Mouse (Mus musculus) liver, postnatal 0 days (tissue): ENCODE results near the gene Rbsn. TPM values are rescaled to one million over a fixed set of nuclear protein-coding genes. Genes with fewer than 3 reads are reported as not detected.
A peak's percentile ranks its signal among the peaks of the same experiment; 100 is the strongest.

ENCODE experiments used
- ATAC-seq: fragments of 200-750 bp; cut with Nextera tagmentation; 2 replicates; pipeline ENCODE4 v1.8.0; 2017; ENCODE audit warnings: mild to moderate bottlenecking, moderate library complexity
- DNase-seq: peaks from one replicate; pipeline ENCODE4 v3.0.0-alpha.2; 2016
- H3K27ac ChIP-seq: fragments of 300-500 bp; sonication (generic); 2 replicates; pipeline ENCODE4 v1.5.1; 2014; ENCODE audit warnings: antibody characterized with exemption, moderate library complexity, mild to moderate bottlenecking, low read depth
- H3K27me3 ChIP-seq: fragments of 300-500 bp; sonication (generic); 2 replicates; pipeline ENCODE4 v1.6.1; 2014; ENCODE audit warnings: low read length, control low read depth, mixed read lengths; ENCODE audit not compliant: insufficient read depth
- H3K36me3 ChIP-seq: fragments of 300-500 bp; sonication (generic); replicated peaks from 2 replicates; pipeline ENCODE4 v1.6.1; 2014; ENCODE audit warnings: mild to moderate bottlenecking, control low read depth, low read length, moderate library complexity, mixed read lengths; ENCODE audit not compliant: insufficient read depth
- H3K4me1 ChIP-seq: fragments of 300-500 bp; sonication (generic); 2 replicates; pipeline ENCODE4 v1.6.1; 2014; ENCODE audit warnings: antibody characterized with exemption, mild to moderate bottlenecking, control low read depth; ENCODE audit not compliant: insufficient read depth
- H3K4me2 ChIP-seq: fragments of 300-500 bp; sonication (generic); 2 replicates; pipeline ENCODE4 v1.6.1; 2014; ENCODE audit warnings: low read depth, mild to moderate bottlenecking, low read length, moderate library complexity, mixed read lengths
- H3K4me3 ChIP-seq: fragments of 300-500 bp; sonication (generic); 2 replicates; pipeline ENCODE4 v1.5.1; 2014; ENCODE audit warnings: low read depth, low read length
- H3K9ac ChIP-seq: fragments of 300-500 bp; sonication (generic); replicated peaks from 2 replicates; pipeline ENCODE4 v1.6.1; 2014; ENCODE audit warnings: mild to moderate bottlenecking, moderate library complexity
- H3K9me3 ChIP-seq: fragments of 300-500 bp; sonication (generic); 2 replicates; pipeline ENCODE4 v1.6.1; 2016; ENCODE audit warnings: mild to moderate bottlenecking, control low read depth, low read length, mixed read lengths
- CTCF ChIP-seq: sonication (generic); IDR thresholded peaks from 2 replicates; pipeline ENCODE4 v1.5.1; 2016; ENCODE audit warnings: antibody characterized with exemption, low read depth
- EP300 ChIP-seq: IDR thresholded peaks from 2 replicates; pipeline ENCODE4 v1.6.1; 2016; ENCODE audit warnings: antibody characterized with exemption, low read depth, mild to moderate bottlenecking
- WGBS: fragments of 180-500 bp; shearing (Covaris S2); extraction: QIAGEN DNeasy Blood & Tissue Kit; methylation state at CpG from one replicate; pipeline ENCODE4 v1.1.7; 2014; ENCODE audit not compliant: insufficient replicate concordance; 5-methylcytosine and 5-hydroxymethylcytosine counted together
- polyA plus RNA-seq: library from polyadenylated mRNA; unstranded; fragments of >200 nt; fragmentation: Nextera tagmentation; extraction: Ambion mirVana; gene quantifications from 2 replicates; pipeline ENCODE4 v1.2.1, GENCODE M21; 2015

The Rbsn gene
- polyA plus RNA-seq = 4.4 and 6.2 TPM in 2 replicates

GRCm38 (mm10) chr6:92214773-92215449 lies at the start of gene Rbsn:
Rbsn (minus strand) TSS chr6:92214925.
- Histone ChIP-seq H3K4me1 (peaks cover 10% of the 10 kb centered on the region), H3K36me3 (no peaks in the 10 kb centered on the region), H3K9me3 (no peaks in the 10 kb centered on the region), H3K9ac (peak within 1 kb of the TSS; percentile 97), H3K4me2 (peak within 1 kb of the TSS; percentile 98), H3K27ac (peak within 1 kb of the TSS; percentile 58), H3K4me3 (peak within 1 kb of the TSS; percentile 95), H3K27me3 (no peaks in the 10 kb centered on the region)
- TF ChIP-seq EP300 = no peak
- TF ChIP-seq CTCF = peak; percentile 7; the same call in 1 of the 2 replicates
- DNase-seq = peak; percentile 93
- 11% methylated on average over 35 of the region's 35 CpGs for WGBS
- peak; percentile 97 for ATAC-seq

GRCm38 (mm10) chr6:92261162-92261843 lies 46.6 kb upstream of the Rbsn start:
- H3K4me1 ChIP-seq = no peaks in the 10 kb centered on the region
- TF ChIP-seq CTCF = no peak
- H3K4me2 ChIP-seq = no peak overlapping the region
- H3K4me3 ChIP-seq = no peak overlapping the region
- ATAC-seq (no peak), DNase-seq (no peak)
- no peaks in the 10 kb centered on the region for H3K9me3 ChIP-seq
- H3K27me3 ChIP-seq = no peaks in the 10 kb centered on the region
- WGBS = 64% methylated on average over 4 of the region's 4 CpGs
- no peaks in the 10 kb centered on the region for H3K36me3 ChIP-seq
- H3K27ac ChIP-seq = no peak overlapping the region
- H3K9ac ChIP-seq = no peak overlapping the region

GRCm38 (mm10) chr6:92255346-92255745 lies 40.6 kb upstream of the Rbsn start:
- H3K4me1 ChIP-seq = no peaks in the 10 kb centered on the region
- no peak for DNase-seq
- H3K27me3 ChIP-seq = no peaks in the 10 kb centered on the region
- no peak overlapping the region for H3K4me2 ChIP-seq
- no peaks in the 10 kb centered on the region for H3K9me3 ChIP-seq
- no peak for TF ChIP-seq CTCF
- no peak for TF ChIP-seq EP300
- no peaks in the 10 kb centered on the region for H3K36me3 ChIP-seq
- no peak overlapping the region for H3K27ac ChIP-seq
- no peak overlapping the region for H3K9ac ChIP-seq
- H3K4me3 ChIP-seq = no peak overlapping the region
- no peak for ATAC-seq

GRCm38 (mm10) chr6:92253253-92253870 lies 38.6 kb upstream of the Rbsn start:
- Histone ChIP-seq H3K4me1 (no peaks in the 10 kb centered on the region), H3K9ac (no peak overlapping the region), H3K9me3 (no peaks in the 10 kb centered on the region), H3K4me2 (no peak overlapping the region), H3K27ac (no peak overlapping the region), H3K27me3 (no peaks in the 10 kb centered on the region), H3K36me3 (no peaks in the 10 kb centered on the region), H3K4me3 (no peak overlapping the region)
- no peak for DNase-seq
- WGBS = 51% methylated on average over 3 of the region's 3 CpGs
- ATAC-seq = no peak
- TF ChIP-seq CTCF = no peak
- TF ChIP-seq EP300 = no peak

- WGBS = 31% methylated on average over 7 of the region's 7 CpGs
- TF ChIP-seq EP300 (no peak), CTCF (no peak)
- Histone ChIP-seq H3K36me3 (no peaks in the 10 kb centered on the region), H3K9me3 (no peaks in the 10 kb centered on the region), H3K4me2 (no peak overlapping the region), H3K27ac (no peak overlapping the region), H3K9ac (no peak overlapping the region), H3K27me3 (peaks cover 27% of the 10 kb centered on the region), H3K4me3 (no peak overlapping the region), H3K4me1 (no peaks in the 10 kb centered on the region)
- DNase-seq = no peak
- ATAC-seq = no peak
Measured at GRCm38 (mm10) chr6:92247215-92247919, 32.6 kb upstream of the Rbsn start.

GRCm38 (mm10) chr6:92246335-92246734 lies 31.6 kb upstream of the Rbsn start:
- H3K4me1 ChIP-seq = no peaks in the 10 kb centered on the region
- DNase-seq (no peak), ATAC-seq (no peak)
- H3K4me3 ChIP-seq = no peak overlapping the region
- no peaks in the 10 kb centered on the region for H3K36me3 ChIP-seq
- 41% methylated on average over 3 of the region's 3 CpGs for WGBS
- no peak overlapping the region for H3K27ac ChIP-seq
- no peak for TF ChIP-seq CTCF
- TF ChIP-seq EP300 = no peak
- no peak overlapping the region for H3K9ac ChIP-seq
- H3K4me2 ChIP-seq = no peak overlapping the region
- no peaks in the 10 kb centered on the region for H3K9me3 ChIP-seq
- peaks cover 27% of the 10 kb centered on the region for H3K27me3 ChIP-seq
